Mouse (Mus musculus): ENCODE results near the gene E330017A01Rik.

E330017A01Rik gene

GRCm38 (mm10) chr16:58603831-58604230 is 34.7 kb downstream of the E330017A01Rik start:
- no peak for DNase-seq (ENCODE audit: low read depth in 2 of 2, low spot score in 2 of 2)

- DNase-seq (ENCODE audit: low read depth in 2 of 2, low spot score in 2 of 2): no peak
Measured at GRCm38 (mm10) chr16:58600846-58601245, 37.7 kb downstream of the E330017A01Rik start.

DNA sequence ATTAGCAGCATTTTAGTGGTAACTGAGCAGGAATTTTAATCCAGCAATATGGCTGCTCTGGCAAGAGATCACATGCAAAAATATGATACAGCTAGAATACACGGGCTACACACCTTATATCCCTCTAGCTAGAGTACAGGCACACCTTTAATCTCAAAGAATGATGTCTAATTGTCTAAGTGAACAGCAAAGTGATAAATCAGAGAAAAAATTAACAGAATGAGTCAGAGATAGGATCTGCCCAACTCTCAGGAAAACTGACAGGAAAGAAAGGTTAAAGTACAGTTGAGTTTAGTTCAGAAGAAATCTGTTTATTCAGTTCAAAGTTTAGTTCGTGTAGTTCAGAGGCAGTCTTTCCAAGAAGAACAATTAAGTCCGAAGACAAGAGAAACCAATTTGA is 47.2 kb downstream of the E330017A01Rik start:
- no peak for DNase-seq (ENCODE audit: low read depth in 2 of 2, low spot score in 2 of 2)

DNA sequence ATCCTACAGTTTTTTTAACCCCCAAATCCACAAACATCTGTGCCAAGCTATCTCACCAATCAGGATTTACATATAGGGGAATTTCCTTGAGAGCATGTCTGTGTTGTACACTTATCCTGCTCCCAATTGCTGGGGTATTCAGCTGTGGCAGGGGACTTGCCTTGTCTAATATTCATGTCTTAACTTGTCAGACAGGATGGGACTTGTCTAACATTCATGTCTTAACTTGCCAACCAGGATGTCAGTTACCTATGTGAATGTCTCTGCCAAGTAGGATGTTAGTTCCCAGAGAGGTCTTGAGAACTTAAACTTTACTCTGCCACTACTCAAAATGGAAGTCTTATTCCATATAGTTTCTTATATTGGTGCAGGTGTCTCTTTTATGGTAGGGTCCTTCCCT is 49.1 kb downstream of the E330017A01Rik start:
- no peak for DNase-seq (ENCODE audit: low read depth in 2 of 2, low spot score in 2 of 2)
